Mouse (Mus musculus) adrenal gland (tissue): ENCODE data around the gene Mt4.

Experiments
- intact Hi-C: fragments of 180-260 bp; cut with DNase I; formaldehyde crosslinking; loops from one replicate; pipeline ENCODE4 v1.15.1; 2025
- long read RNA-seq, 2 experiments: library from polyadenylated mRNA; unstranded; transcript quantifications; one replicate each; pipeline ENCODE4 v2.0.0; 2020; ENCODE audit warnings: borderline replicate concordance in 1 of 2; ENCODE audit not compliant: insufficient replicate concordance in 1 of 2

Mt4 gene
- long read RNA-seq, experiment 1, result 0 reads
- long read RNA-seq, experiment 2, result 0 reads

- intact Hi-C loops, result no loop called here
Observed at GRCm38 (mm10) chr8:94136933-94137332, at the start of gene Mt4. Mt4 (plus strand) TSS chr8:94137197.

GRCm38 (mm10) chr8:94087964-94088363 lies 49.0 kb upstream of the Mt4 start:
- intact Hi-C loops, result no loop called here

GRCm38 (mm10) chr8:94089715-94090114 lies 47.3 kb upstream of the Mt4 start:
- intact Hi-C loops, result no loop called here

GRCm38 (mm10) chr8:94092848-94093247 lies 44.1 kb upstream of the Mt4 start:
- intact Hi-C loops, result no loop called here

- intact Hi-C loops, result no loop called here
Observed at GRCm38 (mm10) chr8:94094281-94094680, 42.7 kb upstream of the Mt4 start.

GRCm38 (mm10) chr8:94098081-94098974 lies 38.7 kb upstream of the Mt4 start, which contains the start of gene Bbs2:
Bbs2 (minus strand) TSS chr8:94098928.
- intact Hi-C loops, result loop anchor here (5.0 kb wide), 1 partner anchor 61 kb away; the partner anchor contains the start of genes Nudt21 and Ogfod1

- intact Hi-C loops, result loop anchor here (5.0 kb wide), 1 partner anchor 62 kb away; the partner anchor contains the start of genes Nudt21 and Ogfod1
Observed at GRCm38 (mm10) chr8:94098996-94099395, 38.0 kb upstream of the Mt4 start.

GRCm38 (mm10) chr8:94104146-94104545 lies 32.9 kb upstream of the Mt4 start:
- intact Hi-C loops, result no loop called here

- intact Hi-C loops, result loop anchor here (5.0 kb wide), 1 partner anchor 84 kb away; no protein-coding TSS in a partner anchor
Observed at GRCm38 (mm10) chr8:94107871-94108270, 29.1 kb upstream of the Mt4 start.

- intact Hi-C loops, result loop anchor here (5.0 kb wide), 1 partner anchor 83 kb away; no protein-coding TSS in a partner anchor
Observed at GRCm38 (mm10) chr8:94109396-94109795, 27.6 kb upstream of the Mt4 start.

GRCm38 (mm10) chr8:94109835-94110234 lies 27.2 kb upstream of the Mt4 start:
- intact Hi-C loops, result loop anchor here (5.0 kb wide), 2 partner anchors 42 to 82 kb away; partner anchors contain the start of gene Mt3

GRCm38 (mm10) chr8:94110526-94111177 lies 26.3 kb upstream of the Mt4 start:
- intact Hi-C loops, result loop anchor here (5.0 kb wide), 1 partner anchor 42 kb away; the partner anchor contains the start of gene Mt3

GRCm38 (mm10) chr8:94113435-94113834 lies 23.6 kb upstream of the Mt4 start:
- intact Hi-C loops, result loop anchor here (5.0 kb wide), 1 partner anchor 39 kb away; the partner anchor contains the start of gene Mt3

GRCm38 (mm10) chr8:94113972-94114371 lies 23.0 kb upstream of the Mt4 start:
- intact Hi-C loops, result loop anchor here (5.0 kb wide), 1 partner anchor 38 kb away; the partner anchor contains the start of gene Mt3

- intact Hi-C loops, result no loop called here
Observed at GRCm38 (mm10) chr8:94118776-94119430, 18.1 kb upstream of the Mt4 start.

- intact Hi-C loops, result no loop called here
Observed at GRCm38 (mm10) chr8:94121625-94122024, 15.4 kb upstream of the Mt4 start.

GRCm38 (mm10) chr8:94122711-94123468 lies 14.1 kb upstream of the Mt4 start:
- intact Hi-C loops, result no loop called here

GRCm38 (mm10) chr8:94127711-94128110 lies 9.3 kb upstream of the Mt4 start:
- intact Hi-C loops, result no loop called here

GRCm38 (mm10) chr8:94129133-94129789 lies 7.7 kb upstream of the Mt4 start:
- intact Hi-C loops, result no loop called here

GRCm38 (mm10) chr8:94130126-94130525 lies 6.9 kb upstream of the Mt4 start:
- intact Hi-C loops, result no loop called here
